Comparison of ENCODE assay signal across 21 mouse cellular contexts in the genomic region with DNA sequence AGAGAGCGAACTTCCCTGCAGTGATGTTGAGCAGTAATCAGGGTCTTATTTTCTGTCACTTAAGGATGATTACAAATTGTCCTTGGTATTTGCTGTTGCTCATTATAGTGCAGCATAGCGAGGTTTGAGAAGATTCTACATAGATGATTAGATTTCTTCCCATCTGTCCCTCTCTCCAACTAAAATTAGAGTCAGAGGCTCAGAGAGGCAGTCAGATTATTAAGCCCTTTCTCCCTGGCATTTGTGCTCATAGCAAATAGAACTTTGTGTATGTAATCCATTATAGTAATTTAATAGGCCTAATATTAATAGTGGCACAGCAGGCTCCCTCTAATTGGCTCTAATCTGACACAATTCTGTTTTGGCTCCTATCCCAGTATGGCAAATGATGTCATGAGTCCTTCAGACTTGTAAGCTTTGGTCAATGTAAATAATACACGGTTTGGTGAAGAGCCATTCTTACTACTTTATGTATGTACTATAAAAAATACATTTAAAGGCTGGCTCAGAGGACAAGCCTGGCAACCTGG. TPM values are rescaled to one million over a fixed set of nuclear protein-coding genes. Genes with fewer than 3 reads are reported as not detected.
DNase-seq lines count a peak whose midpoint lies in the region; ATAC-seq and TF ChIP-seq lines count a peak whose summit lies in the region.
"Had no signal": no experiment of that assay in that cellular context is flagged by ENCODE, and none has a peak within 500 bp of the region (broad histone marks: within the 10 kb centered on the region; RNA-seq: fewer than 3 reads in every experiment).

No protein-coding gene starts in this region.

- H3K4me2 ChIP-seq in forebrain, embryonic 14.5 days (ENCODE audit: low read length): no peak overlapping the region
- H3K4me2 ChIP-seq in forebrain, embryonic 15.5 days (replicated peaks): no peak overlapping the region
- no peak overlapping the region for H3K4me2 ChIP-seq in midbrain, embryonic 11.5 days
- no peak overlapping the region for H3K4me2 ChIP-seq in midbrain, postnatal 0 days (ENCODE audit: low read depth, low read length, poor library complexity, severe bottlenecking)
- H3K4me2 ChIP-seq: forebrain, embryonic 12.5 days; hindbrain, embryonic 12.5 days had no signal

- H3K9ac ChIP-seq in forebrain, embryonic 14.5 days (ENCODE audit: low read length): no peak overlapping the region
- no peak overlapping the region for H3K9ac ChIP-seq in forebrain, embryonic 15.5 days (replicated peaks)
- no peak overlapping the region for H3K9ac ChIP-seq in midbrain, embryonic 11.5 days (ENCODE audit: low read length)
- no peak overlapping the region for H3K9ac ChIP-seq in midbrain, postnatal 0 days (replicated peaks; ENCODE audit: low read length, poor library complexity, severe bottlenecking)
- H3K9ac ChIP-seq: forebrain, embryonic 12.5 days; hindbrain, embryonic 12.5 days had no signal

- ATAC-seq in forebrain, embryonic 14.5 days: no peak
- ATAC-seq in forebrain, embryonic 15.5 days (replicated peaks): no peak
- ATAC-seq in midbrain, embryonic 11.5 days (ENCODE audit: low FRiP score): no peak
- no peak for ATAC-seq in midbrain, postnatal 0 days (ENCODE audit: low FRiP score)
- ATAC-seq: hindbrain, embryonic 16.5 days; inflammation-experienced regulatory T-cells, adult 6 months; intestine, postnatal 0 days had no signal

- H3K27me3 ChIP-seq in forebrain, embryonic 14.5 days (replicated peaks; ENCODE audit: control insufficient read depth, insufficient read depth, low read length): no peaks in the 10 kb centered on the region
- no peaks in the 10 kb centered on the region for H3K27me3 ChIP-seq in forebrain, embryonic 15.5 days
- H3K27me3 ChIP-seq in midbrain, embryonic 11.5 days (ENCODE audit: control insufficient read depth, insufficient read depth, low read length): no peaks in the 10 kb centered on the region
- no peaks in the 10 kb centered on the region for H3K27me3 ChIP-seq in midbrain, postnatal 0 days (ENCODE audit: insufficient read depth, low read length)
- H3K27me3 ChIP-seq: CH12.LX; forebrain, embryonic 12.5 days; hindbrain, embryonic 12.5 days had no signal

- H3K4me3 ChIP-seq in forebrain, embryonic 14.5 days (ENCODE audit: low read depth, low read length): no peak overlapping the region
- no peak overlapping the region for H3K4me3 ChIP-seq in forebrain, embryonic 15.5 days
- H3K4me3 ChIP-seq in midbrain, embryonic 11.5 days (ENCODE audit: low read depth, low read length): no peak overlapping the region
- no peak overlapping the region for H3K4me3 ChIP-seq in midbrain, postnatal 0 days (ENCODE audit: low read depth, low read length)
- H3K4me3 ChIP-seq: forebrain, embryonic 12.5 days; heart, embryonic 10.5 days; hindbrain, embryonic 12.5 days had no signal

- no peak overlapping the region for H3K27ac ChIP-seq in forebrain, embryonic 14.5 days (ENCODE audit: low read depth, low read length)
- no peak overlapping the region for H3K27ac ChIP-seq in forebrain, embryonic 15.5 days (replicated peaks)
- H3K27ac ChIP-seq in midbrain, embryonic 11.5 days (ENCODE audit: low read depth, low read length): no peak overlapping the region
- no peak overlapping the region for H3K27ac ChIP-seq in midbrain, postnatal 0 days (ENCODE audit: low read depth, low read length)
- H3K27ac ChIP-seq: forebrain, embryonic 12.5 days; heart, embryonic 10.5 days; hindbrain, embryonic 12.5 days had no signal

- H3K9me3 ChIP-seq in forebrain, embryonic 14.5 days (replicated peaks; ENCODE audit: control insufficient read depth, low read length): no peaks in the 10 kb centered on the region
- H3K9me3 ChIP-seq in forebrain, embryonic 15.5 days: no peaks in the 10 kb centered on the region
- no peaks in the 10 kb centered on the region for H3K9me3 ChIP-seq in midbrain, embryonic 11.5 days (ENCODE audit: control insufficient read depth, low read length)
- no peaks in the 10 kb centered on the region for H3K9me3 ChIP-seq in midbrain, postnatal 0 days (ENCODE audit: low read length)
- H3K9me3 ChIP-seq: forebrain, embryonic 12.5 days; heart, embryonic 10.5 days; hindbrain, embryonic 12.5 days had no signal

- WGBS in forebrain, embryonic 14.5 days: 38% methylated on average over 3 of the region's 3 CpGs
- 33% methylated on average over 3 of the region's 3 CpGs for WGBS in forebrain, embryonic 15.5 days
- 95% methylated on average over 3 of the region's 3 CpGs for WGBS in midbrain, embryonic 11.5 days
- WGBS in midbrain, postnatal 0 days: 89% methylated on average over 3 of the region's 3 CpGs

- DNase-seq in forebrain, embryonic 14.5 days (ENCODE audit: low spot score): peak; percentile 49
- peak; percentile 81 for DNase-seq in midbrain, embryonic 11.5 days (ENCODE audit: low spot score, missing footprints)
- DNase-seq in midbrain, postnatal 0 days (ENCODE audit: low spot score): no peak
- peak; percentile 10 for DNase-seq in NIH3T3 (ENCODE audit: low read depth)
- DNase-seq in retina, postnatal 7 days (ENCODE audit: low read depth, low spot score): peak; percentile 54
- DNase-seq in cerebellum, adult 18-20 months: no peak
- DNase-seq: adrenal gland, postnatal 14 days; cerebellum, adult 8-10 months; heart, adult 18-20 months; heart, postnatal 10 days; heart, postnatal 4 days had no signal

- H3K4me1 ChIP-seq in forebrain, embryonic 14.5 days (ENCODE audit: control insufficient read depth, insufficient read depth, low read length): no peaks in the 10 kb centered on the region
- no peaks in the 10 kb centered on the region for H3K4me1 ChIP-seq in forebrain, embryonic 15.5 days
- no peaks in the 10 kb centered on the region for H3K4me1 ChIP-seq in midbrain, embryonic 11.5 days (ENCODE audit: control insufficient read depth, insufficient read depth, low read length)
- H3K4me1 ChIP-seq in midbrain, postnatal 0 days (ENCODE audit: insufficient read depth, low read length): no peaks in the 10 kb centered on the region
- H3K4me1 ChIP-seq: forebrain, embryonic 12.5 days; heart, embryonic 10.5 days; hindbrain, embryonic 12.5 days had no signal

- peaks cover 75% of the 10 kb centered on the region for H3K36me3 ChIP-seq in forebrain, embryonic 14.5 days (ENCODE audit: control insufficient read depth, insufficient read depth, low read length)
- peaks cover 74% of the 10 kb centered on the region for H3K36me3 ChIP-seq in forebrain, embryonic 15.5 days
- peaks cover 12% of the 10 kb centered on the region; the same call in 1 of the 2 replicates for H3K36me3 ChIP-seq in midbrain, embryonic 11.5 days (ENCODE audit: control insufficient read depth, insufficient read depth, low read length)
- peaks cover 51% of the 10 kb centered on the region for H3K36me3 ChIP-seq in midbrain, postnatal 0 days (ENCODE audit: insufficient read depth, low read length)

- TF ChIP-seq CTCF in midbrain, postnatal 0 days (IDR thresholded peaks at IDR 0.05): no peak

RNA-seq across cellular contexts. Expression of a gene that starts 39.4 kb away (rescaled TPM):
- polyA plus RNA-seq in forebrain, embryonic 14.5 days (2014; fragmentation: Nextera tagmentation; extraction: Ambion mirVana): 18.0 and 23.3 TPM in 2 replicates
- 20.2 and 20.3 TPM in 2 replicates for polyA plus RNA-seq in forebrain, embryonic 15.5 days (2015; fragmentation: Nextera tagmentation; extraction: Ambion mirVana)
- polyA plus RNA-seq in midbrain, embryonic 11.5 days (2014; fragmentation: Nextera tagmentation; extraction: Ambion mirVana): 20.1 and 20.8 TPM in 2 replicates
- total RNA-seq in midbrain, postnatal 0 days (2014; rRNA removed): 9.5 and 10.1 TPM in 2 replicates
- 10.4 and 11.8 TPM in 2 replicates for polyA plus RNA-seq in midbrain, postnatal 0 days (2015; fragmentation: Nextera tagmentation; extraction: Ambion mirVana)

RNA-seq across cellular contexts. Expression of a gene that starts 43.0 kb away (rescaled TPM):
- 107 and 139 TPM in 2 replicates for polyA plus RNA-seq in forebrain, embryonic 14.5 days (2014; fragmentation: Nextera tagmentation; extraction: Ambion mirVana)
- 106 and 107 TPM in 2 replicates for polyA plus RNA-seq in forebrain, embryonic 15.5 days (2015; fragmentation: Nextera tagmentation; extraction: Ambion mirVana)
- polyA plus RNA-seq in midbrain, embryonic 11.5 days (2014; fragmentation: Nextera tagmentation; extraction: Ambion mirVana): 121 and 130 TPM in 2 replicates
- 232 and 258 TPM in 2 replicates for total RNA-seq in midbrain, postnatal 0 days (2014; rRNA removed)
- 107 and 110 TPM in 2 replicates for polyA plus RNA-seq in midbrain, postnatal 0 days (2015; fragmentation: Nextera tagmentation; extraction: Ambion mirVana)

RNA-seq across cellular contexts. Expression of a gene that starts 55.3 kb away (rescaled TPM):
- polyA plus RNA-seq in forebrain, embryonic 14.5 days (2014; fragmentation: Nextera tagmentation; extraction: Ambion mirVana): not detected in 2 replicates
- polyA plus RNA-seq in forebrain, embryonic 15.5 days (2015; fragmentation: Nextera tagmentation; extraction: Ambion mirVana): 0.06 TPM in 1 of 2 replicates, not detected in the other
- polyA plus RNA-seq in midbrain, embryonic 11.5 days (2014; fragmentation: Nextera tagmentation; extraction: Ambion mirVana): 0.79 and 0.88 TPM in 2 replicates
- total RNA-seq in midbrain, postnatal 0 days (2014; rRNA removed): not detected in 2 replicates
- polyA plus RNA-seq in midbrain, postnatal 0 days (2015; fragmentation: Nextera tagmentation; extraction: Ambion mirVana): not detected in 2 replicates
- total RNA-seq: adrenal gland, adult 18-20 months; CH12.LX; gastrocnemius, adult 8-10 months; heart, adult 18-20 months had no signal
- polyA plus RNA-seq: hindbrain, embryonic 16.5 days; intestine, postnatal 0 days had no signal

Comparison
In these comparisons a context has a peak if more than half of its experiments do, and no peak if none do; other contexts are left out.
1. DNase-seq: peak in forebrain, embryonic 14.5 days (single experiment), midbrain, embryonic 11.5 days (single experiment), NIH3T3 (single experiment) and retina, postnatal 7 days (single experiment); none in midbrain, postnatal 0 days (single experiment) and cerebellum, adult 18-20 months (0 of 2).